Mouse (Mus musculus) thymus, adult 2 months (tissue): ENCODE measurements around the gene 3830406C13Rik.

Source experiments
- CTCF ChIP-seq: fragments of 200-500 bp; IDR thresholded peaks from 2 replicates; pipeline ENCODE4 v1.5.1; 2012; ENCODE audit warnings: mild to moderate bottlenecking, control low read depth, low read length, moderate library complexity, borderline replicate concordance; ENCODE audit not compliant: control insufficient read depth, poor library complexity, insufficient read depth; ENCODE audit errors: extremely low read depth
- POLR2A ChIP-seq: fragments of 200-500 bp; IDR thresholded peaks from 2 replicates; pipeline ENCODE4 v1.6.1; 2012; ENCODE audit warnings: mild to moderate bottlenecking, low read length, control low read depth, moderate library complexity; ENCODE audit not compliant: control insufficient read depth, poor library complexity, insufficient read depth; ENCODE audit errors: extremely low read depth

DNA sequence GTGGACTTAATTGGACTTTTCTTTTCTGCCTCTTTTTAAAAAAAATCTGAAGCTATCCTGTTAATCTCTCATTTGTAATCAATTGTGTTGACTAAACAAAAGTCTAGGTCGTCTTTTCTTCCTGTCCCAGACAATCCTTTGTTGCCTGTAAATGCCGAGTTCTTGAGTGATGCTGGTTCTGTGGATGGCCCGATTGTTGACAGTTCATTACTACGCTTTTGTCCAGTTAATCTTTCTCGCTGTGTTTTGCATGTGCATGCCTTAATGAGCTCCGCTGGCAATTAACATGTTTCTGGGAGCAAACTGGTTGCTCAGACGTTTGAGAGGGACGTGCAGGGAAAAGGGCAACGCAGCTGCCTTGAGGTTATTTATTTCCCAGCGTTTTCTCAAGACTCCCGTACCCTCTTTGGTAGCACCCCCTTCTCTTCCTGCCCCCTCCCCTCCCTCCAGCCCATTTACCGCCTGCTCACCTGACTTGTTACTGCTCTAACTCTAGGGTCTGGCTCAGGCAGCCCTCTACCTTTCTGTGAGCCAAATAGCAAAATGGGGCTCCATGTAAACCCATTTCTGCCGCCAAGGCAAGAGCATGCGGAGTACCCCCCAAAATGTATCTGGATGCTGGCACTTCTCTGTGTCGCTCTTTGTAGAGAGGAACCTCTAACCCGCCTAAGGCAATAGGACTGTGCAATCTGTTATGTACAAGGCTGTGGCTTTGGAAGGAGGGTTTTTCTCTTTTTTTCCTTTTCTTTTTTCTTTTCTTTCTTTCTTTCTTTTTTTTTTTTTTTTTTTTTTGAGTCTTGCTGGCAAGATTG is 54.2 kb downstream of the 3830406C13Rik start:
- no peak for TF ChIP-seq CTCF
- no peak for TF ChIP-seq POLR2A
